Mouse (Mus musculus) spleen, adult 2 months (tissue): ENCODE results near the gene Snx25.

Experiments used
- CTCF ChIP-seq: fragments of 200-500 bp; IDR thresholded peaks from 2 replicates; pipeline ENCODE4 v1.5.1; 2011; ENCODE audit warnings: mild to moderate bottlenecking, inconsistent platforms; ENCODE audit not compliant: insufficient read depth, insufficient read length, insufficient replicate concordance; ENCODE audit errors: extremely low read depth
- POLR2A ChIP-seq: fragments of 200-500 bp; IDR thresholded peaks from 2 replicates; pipeline ENCODE4 v1.6.1; 2011; ENCODE audit warnings: low read depth, low read length, inconsistent platforms

- TF ChIP-seq POLR2A: no peak
- TF ChIP-seq CTCF: no peak
Observed at GRCm38 (mm10) chr8:46153042-46153441, 1.1 kb upstream of the Snx25 start.
